Mouse (Mus musculus) adrenal gland, postnatal 25 days (tissue): ENCODE results near the gene Rad51b. TPM values are rescaled to one million over a fixed set of nuclear protein-coding genes. Genes with fewer than 3 reads are reported as not detected.

Source experiments
- DNase-seq: peaks from one replicate; pipeline ENCODE4 v3.0.0; 2021; ENCODE audit warnings: mixed read lengths
- total RNA-seq: library from RNA; stranded (reverse); gene quantifications from 2 replicates; pipeline ENCODE4 v1.2.3, GENCODE M21; 2021

Rad51b gene
- total RNA-seq, 1 experiment from 2014 or later, result 1.3 TPM

GRCm38 (mm10) chr12:79687683-79688386, 390.8 kb downstream of the Rad51b start:
- DNase-seq, result no peak

- no peak for DNase-seq
Observed at GRCm38 (mm10) chr12:79689299-79689698, 392.2 kb downstream of the Rad51b start.

DNA sequence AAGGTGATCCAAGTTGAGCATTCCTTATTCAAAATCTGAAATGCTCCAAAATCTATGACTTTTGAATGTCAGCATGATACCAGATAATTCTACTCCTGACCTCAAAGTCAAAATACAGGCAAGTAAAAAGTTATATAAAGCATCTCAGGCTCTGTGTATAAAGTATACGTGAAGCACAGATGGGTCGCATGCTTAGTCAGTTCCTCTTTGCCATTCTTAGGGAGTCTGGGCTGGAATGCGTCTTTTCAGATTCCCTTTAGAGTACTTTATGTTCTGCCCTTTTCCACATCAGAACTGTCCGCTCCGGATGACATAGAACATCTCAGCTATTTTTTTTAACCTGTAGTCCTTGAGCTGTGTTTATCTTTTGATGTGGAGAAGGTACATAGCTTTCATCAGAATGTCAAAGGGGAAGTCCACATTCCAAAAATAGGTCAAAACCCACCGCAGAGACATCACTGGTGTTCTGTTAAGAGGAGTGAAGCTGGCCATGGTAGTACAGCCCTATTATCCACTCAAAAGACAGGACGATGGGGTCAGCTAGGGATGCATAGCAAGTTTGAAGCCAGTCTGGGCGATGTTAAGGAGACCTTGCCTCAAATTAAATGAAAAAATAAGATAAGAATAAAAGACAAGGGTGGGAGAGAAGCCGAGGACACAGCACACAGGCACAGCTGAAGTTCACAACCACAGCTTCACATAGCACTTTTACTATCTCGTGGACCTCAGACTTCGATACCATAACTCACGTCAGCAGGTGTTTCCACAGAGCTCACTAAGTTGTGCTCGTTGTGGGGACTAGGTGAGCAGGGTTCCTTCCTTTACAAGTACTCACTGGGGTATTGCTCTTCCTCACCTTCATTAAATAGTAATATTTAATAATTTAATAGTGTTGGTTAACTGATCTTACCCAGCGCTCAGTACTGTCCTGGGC, 395.1 kb downstream of the Rad51b start:
- DNase-seq, result no peak

GRCm38 (mm10) chr12:79695832-79696434, 398.9 kb downstream of the Rad51b start:
- no peak for DNase-seq

GRCm38 (mm10) chr12:79703555-79703954, 406.5 kb downstream of the Rad51b start:
- no peak for DNase-seq

DNA sequence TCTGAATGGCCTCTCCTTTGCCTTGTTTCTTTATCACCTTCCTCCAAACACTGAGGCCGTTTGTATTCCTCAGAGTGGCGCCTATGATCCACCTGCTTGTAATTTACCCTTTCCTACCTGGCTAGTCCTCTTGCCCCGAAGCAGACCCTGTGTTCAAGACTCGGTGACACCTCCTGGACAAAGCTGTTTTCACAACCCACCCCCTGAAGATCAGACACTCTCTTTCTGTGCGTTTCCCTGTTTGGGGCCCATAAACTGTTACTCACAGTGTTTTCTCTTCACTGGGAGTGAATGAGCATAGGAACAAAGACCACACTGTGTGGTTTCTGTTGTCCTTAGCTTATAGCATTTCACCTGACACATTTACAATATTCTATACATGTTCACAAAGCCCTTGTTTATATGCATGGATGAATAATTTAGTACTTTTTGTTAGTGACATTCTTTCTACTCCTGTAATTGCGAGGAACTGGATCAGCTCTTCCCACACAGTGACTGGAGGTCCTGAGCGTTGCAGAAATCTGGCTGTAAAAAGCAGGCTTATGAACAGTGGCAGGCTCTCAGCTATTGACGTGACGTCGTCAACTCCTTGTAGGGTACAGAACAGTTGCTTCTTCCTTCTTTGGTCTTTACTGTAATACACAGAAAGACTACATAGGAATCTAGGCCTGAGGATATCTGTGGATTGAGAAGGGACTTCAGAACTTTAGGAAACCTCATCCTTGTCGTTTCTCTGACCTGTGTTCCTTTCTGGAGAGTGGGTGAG, 408.6 kb downstream of the Rad51b start:
- no peak for DNase-seq

DNA sequence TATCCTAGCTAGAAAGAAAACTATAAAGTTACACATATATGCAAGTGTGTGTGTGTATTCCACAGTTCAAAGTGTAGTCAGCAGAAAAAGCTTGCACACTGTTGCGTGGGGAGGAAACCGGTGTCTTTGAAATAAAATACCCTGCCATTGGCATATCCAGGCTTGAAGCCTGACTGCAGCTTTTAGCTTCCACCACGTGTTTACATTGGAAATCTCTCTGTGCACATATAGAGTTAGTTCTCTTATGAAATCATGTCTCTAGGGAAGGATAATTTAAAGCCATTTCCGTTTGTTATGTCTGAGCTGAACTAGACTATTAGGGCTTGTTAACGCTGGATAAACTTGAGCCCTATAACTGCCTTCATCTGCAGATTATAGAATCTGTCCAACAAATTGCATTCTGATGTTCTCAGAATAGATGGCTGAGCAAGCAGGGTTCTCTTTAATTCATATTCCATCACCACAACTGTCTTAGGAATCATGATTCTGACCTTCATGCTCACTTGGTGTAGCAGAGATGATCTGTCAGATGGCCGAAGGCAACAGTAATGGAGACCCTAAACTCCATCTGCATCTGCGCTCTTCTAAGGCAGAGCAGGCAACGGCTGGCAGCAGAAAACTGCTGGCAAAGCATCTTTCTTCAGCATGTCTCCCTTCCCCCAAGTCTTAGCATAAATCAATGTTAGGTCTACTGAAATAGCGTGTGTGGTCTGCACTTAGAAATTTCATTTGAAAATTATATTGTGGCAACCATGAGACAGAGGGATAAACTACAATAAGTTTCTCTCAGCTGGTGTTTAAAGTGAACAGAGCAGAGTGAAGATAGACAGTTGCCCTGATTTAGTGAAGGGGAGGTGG, 410.7 kb downstream of the Rad51b start:
- no peak for DNase-seq

DNA sequence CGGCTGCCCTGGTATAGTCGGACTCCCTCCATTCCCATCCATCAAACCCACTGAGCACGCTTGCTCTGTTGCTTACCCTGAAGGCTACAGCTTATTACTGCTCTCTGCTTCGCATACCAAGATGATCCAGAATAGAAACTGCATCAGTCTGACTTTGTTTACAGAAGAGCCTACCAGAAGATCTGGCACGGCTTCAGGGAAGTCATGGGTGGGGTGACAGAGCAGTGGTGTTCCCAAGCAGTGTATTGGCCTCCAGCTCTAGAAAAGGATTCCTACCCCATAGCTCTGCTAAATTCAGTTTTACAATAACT, 411.3 kb downstream of the Rad51b start:
- DNase-seq, result no peak

- DNase-seq, result no peak
Observed at GRCm38 (mm10) chr12:79713286-79713685, 416.2 kb downstream of the Rad51b start.

DNA sequence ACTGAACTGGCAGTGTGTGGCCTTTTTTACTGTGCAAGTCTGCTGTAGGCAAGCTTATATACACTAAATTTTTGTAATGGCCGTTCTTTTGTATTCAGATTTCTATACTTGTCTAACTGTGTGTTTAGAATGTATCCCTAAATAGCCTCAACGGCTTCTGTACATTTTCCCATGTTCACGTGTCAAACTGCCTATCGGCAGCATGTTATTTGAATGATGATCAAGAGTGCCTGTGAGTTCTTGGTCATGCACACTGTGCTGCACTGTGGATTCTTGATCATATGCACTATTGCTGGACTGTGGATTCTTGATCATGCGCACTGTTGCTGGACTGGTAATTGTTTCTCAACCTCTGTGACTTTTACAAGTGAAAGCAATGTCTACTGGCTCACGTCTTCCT, 417.4 kb downstream of the Rad51b start:
- DNase-seq, result no peak

GRCm38 (mm10) chr12:79715506-79716345, 418.6 kb downstream of the Rad51b start:
- DNase-seq, result no peak

DNA sequence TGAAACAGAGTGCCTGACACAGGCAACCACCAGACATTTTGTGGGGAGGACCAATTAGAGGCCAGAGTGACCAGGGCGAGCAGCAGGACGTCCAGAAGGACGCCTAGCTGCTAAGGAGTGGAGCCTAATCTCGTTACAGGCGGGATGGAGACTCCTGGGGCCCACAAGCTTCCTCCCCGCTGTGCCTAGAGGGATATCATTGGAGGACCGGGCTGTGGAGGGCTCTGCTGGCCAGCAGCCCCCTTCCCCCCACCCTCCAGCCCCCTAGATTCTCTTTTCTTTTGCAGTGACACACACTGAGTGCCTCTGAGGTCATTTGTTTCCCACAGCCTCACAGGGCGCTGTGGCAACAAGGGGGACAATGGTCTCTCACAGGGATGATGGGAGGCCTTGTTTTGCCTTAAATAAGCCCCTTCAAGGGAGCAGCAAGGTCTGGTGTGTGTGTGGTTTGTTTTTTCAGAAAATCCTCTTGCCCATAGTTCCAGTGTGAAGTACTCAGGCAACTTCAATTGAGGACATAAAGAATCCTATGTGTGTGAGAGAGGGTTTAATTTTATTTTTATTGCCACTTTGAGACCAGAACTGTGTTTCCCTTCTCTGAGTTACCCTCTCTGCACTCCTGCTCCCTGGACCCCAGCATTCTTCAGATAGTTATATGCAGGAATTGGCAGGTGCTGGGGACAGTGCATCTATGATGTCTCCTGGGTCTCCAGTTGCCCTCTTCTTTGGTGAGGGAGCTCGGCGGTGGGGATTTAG, 422.2 kb downstream of the Rad51b start:
- DNase-seq, result no peak

DNA sequence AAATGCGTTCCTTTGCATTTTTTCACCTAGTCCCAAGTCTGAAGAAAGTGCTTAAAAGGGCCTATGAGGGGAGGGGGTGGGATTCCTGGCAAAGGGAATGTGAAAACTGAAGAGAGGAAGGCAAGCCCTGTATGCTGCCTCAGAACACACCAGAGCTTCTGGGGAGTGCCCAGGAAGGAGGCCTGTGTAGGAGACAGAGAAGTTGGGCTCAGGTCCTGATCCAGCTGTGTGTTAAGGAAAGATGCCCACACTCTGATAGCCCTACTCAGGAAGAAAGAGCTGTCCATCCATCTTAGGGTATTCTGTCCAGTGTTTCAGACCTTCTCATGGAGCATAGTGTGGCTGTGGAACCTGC, 422.7 kb downstream of the Rad51b start:
- DNase-seq, result no peak

GRCm38 (mm10) chr12:79724875-79725274, 427.8 kb downstream of the Rad51b start:
- no peak for DNase-seq

GRCm38 (mm10) chr12:79725711-79726110, 428.6 kb downstream of the Rad51b start:
- DNase-seq, result no peak

- no peak for DNase-seq
Observed at GRCm38 (mm10) chr12:79726116-79726515, 429.0 kb downstream of the Rad51b start.

GRCm38 (mm10) chr12:79726959-79727358, 429.9 kb downstream of the Rad51b start:
- DNase-seq, result no peak

DNA sequence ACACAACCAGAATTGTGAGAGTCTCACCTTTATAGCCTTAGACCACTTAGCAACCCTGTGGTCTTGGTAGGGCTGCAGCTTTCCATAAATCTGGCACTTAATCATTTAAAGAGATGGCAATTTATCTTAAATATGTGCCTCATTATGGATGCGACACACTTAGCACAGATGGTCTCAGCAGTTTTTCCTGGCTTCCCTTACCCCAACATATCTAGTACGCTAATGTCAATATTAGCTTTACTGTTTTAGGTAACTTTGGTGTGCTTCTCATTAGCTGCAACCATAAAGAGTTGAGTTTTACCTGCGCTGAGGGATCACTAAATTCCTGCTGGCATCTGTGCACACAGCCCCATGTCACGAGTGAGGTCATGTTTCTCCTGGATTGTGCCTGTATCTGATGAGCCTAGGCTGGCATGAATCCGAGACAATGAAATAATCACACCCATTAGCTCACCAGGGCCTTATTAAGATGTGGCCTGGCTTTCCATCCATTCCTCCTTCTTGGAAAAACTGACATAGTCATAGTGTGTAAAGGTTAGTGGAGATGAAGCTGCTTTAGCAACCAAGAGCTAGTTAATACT, 432.9 kb downstream of the Rad51b start:
- no peak for DNase-seq

DNA sequence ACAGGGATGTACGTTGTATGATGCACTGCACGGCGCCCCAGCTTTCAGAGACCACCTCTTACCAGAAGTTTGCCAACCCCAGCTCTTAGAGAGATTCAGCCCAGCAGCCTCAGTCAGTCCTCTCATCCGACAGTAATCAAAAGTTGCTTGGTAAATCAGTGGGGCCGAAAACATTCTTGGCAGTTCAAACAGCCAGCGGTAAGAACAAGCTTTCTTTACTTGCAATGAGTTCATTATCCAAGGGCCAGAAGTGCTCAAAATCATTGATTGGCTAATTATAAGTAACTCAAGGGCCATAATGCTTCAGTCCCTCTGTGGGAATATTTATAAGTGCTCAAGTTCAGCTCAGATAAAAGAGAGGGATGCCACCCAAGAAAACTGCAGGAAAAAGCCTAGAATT, 434.8 kb downstream of the Rad51b start:
- DNase-seq, result no peak
